Mouse (Mus musculus) induced T-regulatory cell, adult 2 months (primary cell): ENCODE data around the gene Scaf4.
A peak's percentile ranks its signal among the peaks of the same experiment; 100 is the strongest.
"Not testable (repeated sequence)": the region's sequence is repeated elsewhere in the genome, so short reads cannot be mapped to it uniquely, and the experiment has no call there.

Experiments
- DNase-seq: peaks from one replicate; pipeline ENCODE4 v3.0.0-alpha.2; 2012; ENCODE audit warnings: low read depth

Scaf4 gene

DNA sequence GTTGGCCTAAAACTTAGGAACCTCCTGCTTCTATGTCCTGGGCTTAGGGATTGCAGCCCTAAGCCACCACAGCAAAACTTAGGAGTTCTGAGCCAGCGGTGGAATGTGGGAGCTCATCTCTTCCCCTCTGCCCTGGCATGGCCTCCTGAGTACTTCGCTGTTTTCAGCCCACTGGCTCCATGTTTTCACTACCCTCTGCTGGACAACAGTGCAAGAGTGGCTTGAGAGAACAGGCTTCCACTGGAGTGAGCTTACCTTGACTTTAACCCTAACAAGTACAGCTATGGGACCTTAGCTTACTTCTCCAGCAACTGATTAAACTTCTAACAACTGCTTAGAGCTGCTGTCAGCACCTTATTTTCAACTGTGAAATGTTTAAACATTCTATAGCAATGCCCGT is 49.1 kb downstream of the Scaf4 start:
- no peak for DNase-seq

DNA sequence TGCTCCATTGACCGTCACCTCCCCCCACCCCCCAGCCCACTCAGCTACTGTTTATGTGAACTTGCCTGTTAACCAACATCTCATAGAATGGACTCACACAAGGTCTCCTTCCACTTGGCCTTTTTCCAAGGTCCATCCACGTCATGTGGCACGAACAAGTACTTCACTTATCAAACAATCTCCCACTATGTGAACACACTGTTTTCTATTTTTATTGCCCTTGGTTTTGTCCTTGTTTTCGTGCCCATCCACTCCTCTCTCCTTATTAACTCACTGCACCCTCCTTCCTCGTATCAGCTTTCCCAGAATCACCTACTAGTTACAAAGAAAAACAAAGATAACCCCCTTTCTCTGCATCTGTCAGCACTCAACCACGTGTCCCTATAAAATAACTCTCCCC is 49.7 kb downstream of the Scaf4 start:
- no peak for DNase-seq

DNA sequence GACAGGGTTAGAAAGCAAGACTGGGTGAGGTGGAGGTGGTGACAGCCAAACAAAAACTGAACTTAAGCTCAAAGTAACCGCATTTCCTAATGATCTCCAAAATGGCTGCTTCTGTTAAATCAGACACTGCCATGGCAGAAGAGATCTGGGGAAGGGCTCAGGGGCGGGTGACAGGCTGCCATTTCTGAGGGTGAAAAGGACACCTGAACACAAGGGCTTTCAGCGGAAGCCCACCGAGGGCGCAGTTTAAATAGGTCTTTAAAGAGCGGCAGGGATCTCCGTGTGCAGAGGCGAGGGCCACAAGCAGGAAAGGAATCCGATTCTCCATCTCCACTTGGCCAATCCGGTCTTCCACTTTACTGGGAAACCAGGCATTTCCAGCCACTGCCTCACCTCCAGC is 50.6 kb downstream of the Scaf4 start:
- no peak for DNase-seq

DNA sequence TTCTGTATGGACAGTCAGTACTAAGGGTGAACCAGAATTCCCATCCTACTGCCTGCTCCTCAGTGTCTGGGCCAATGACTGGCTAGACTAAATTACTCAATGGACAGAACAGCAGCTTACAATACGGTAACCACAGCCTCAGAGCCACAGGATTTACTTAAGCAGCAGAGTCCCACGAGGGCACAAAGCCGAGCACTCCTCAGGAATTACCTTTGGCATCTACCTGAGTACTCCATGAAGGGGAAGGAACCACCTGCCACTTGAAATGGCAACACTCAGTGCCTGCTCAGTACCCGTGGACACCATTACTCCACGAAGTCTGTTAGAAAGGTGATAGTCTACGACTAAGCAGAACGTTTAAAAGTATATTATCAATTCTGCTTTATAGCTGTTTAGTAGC is 53.0 kb downstream of the Scaf4 start:
- no peak for DNase-seq

DNA sequence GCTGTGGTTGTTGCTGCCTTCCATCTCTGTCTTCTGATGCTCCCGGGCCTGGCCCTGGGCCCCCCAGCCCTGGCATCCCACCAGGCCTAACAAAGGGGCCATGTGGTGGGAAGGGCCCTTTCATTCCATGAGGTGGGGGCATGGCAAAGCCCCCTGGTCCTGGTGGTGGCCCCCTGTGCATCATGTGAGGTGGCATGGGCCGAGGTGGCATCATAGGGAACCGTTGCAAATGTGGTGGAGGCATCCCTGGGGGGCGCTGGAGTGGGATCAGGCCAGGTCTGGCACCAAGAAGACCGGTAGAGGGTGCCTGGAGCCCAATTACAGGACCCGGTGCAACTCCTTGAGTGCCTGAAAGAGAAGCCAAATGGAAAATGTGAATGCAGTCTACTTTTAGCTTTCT is 54.4 kb downstream of the Scaf4 start:
- no peak for DNase-seq

DNA sequence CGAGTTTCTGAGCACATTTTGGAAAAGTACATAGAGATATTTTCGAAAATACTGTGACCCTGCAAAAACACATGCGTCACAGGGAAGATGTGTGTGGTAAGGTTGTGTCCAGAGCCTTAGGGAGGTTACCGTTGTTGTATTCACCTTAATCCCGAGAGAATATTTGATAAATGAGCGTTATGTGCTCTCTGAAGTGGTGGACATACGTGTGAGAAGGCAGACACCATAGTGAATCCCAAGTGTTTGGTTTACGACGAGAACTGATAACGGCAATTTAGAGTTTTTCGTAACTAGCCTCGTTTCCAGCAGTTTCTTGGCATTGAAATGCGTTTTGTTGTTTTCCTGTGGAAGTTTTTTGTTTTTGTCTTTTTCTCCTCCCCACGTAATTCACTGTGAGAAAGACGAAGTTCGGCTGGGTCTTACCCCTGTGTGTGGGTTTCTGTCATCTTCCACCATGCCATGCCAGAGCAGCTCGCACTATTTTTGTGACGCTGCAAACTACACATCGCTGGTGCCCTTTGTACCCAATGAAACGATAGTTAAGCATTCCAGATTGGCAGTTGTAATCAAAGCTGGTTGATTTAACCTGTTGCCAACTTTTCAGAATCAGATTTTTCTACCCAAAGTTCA is 62.7 kb downstream of the Scaf4 start:
- peak; percentile 54 for DNase-seq

DNA sequence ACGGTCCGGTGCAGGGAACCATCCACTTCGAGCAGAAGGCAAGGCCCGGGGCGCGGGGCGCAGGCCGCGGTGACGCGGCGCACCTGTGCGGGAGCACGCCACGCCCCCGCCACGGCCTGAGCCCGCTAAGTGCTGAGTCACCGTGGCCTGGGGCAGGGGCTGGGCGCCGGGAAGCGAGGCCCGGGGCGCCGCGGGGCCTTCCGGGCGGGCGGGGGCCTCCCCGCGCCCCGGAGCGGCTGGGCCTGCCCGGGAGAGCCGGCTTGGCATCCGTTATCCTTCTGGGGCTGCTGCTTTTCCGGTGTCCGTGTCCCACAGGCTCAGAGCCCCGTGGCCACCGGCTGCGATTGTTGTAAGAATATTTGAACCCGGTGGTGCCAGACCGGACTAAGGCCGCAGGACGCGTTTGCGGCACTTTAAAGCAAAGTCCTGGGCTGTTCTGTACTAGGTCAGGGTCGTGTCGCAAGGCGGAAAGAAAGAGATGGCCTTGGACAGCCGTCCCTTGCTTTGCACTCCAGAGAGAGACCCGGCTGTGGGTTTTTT is 63.3 kb downstream of the Scaf4 start:
- DNase-seq: peak; percentile 57

DNA sequence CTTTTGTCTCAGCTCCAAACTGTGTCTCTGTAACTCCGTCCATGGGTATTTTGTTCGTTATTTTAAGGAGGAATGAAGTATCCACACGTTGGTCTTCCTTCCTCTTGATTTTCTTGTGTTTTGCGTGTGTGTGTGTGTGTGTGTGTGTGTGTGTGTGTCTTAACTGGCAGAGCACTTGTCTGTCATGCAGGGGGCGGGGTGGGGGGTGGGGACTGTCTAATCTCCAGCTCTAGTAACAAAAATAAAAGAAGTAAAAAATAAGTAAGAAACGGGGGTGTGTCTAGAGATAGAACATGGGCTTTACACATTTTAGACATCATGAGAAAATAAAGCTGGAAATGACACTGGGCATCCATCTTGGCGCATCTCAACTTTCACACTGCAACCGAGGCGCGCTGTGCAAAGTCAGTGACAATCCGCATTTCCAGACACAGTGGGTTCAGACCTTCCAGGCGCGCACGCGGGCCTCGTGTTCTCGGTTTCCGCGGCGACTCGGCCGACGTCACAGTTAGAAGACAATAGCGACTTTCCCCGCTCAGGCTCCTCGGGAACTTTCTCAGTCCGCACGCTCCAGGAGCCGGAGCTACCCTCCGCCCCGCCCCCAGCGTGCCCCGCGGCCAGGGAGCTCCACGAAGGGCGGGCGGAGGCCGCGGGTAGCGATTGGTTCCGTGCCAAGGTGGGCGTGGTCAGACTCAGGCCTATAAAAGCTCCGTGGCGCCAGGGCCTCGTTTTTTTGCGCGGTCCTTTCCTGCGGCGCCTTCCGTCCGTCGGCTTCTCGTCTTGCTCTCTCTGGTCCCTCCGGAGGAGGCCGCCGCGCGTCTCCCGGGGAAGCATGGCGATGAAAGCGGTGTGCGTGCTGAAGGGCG is 64.0 kb downstream of the Scaf4 start, which contains the start of gene Sod1:
Gene Sod1, plus strand, starts transcription at position 729 of the 866 bp plus-strand sequence.
- DNase-seq: peak; percentile 98

DNA sequence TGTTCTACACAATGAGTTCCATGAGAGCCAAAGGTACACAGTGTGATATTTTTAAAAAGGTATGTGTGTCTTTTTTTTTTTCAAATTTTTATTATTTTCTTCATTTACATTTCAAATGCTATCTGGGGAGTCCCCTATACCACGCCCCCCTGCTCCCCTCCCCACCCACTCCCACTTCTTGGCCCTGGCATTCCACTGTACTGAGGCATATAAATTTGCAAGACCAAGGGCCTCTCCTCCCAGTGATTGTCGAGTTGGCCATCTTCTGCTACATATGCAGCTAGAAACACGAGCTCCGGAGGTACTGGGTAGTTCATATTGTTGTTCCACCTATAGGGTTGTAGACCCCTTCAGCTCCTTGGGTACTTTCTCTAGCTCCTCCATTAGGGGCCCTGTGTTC is 64.9 kb downstream of the Scaf4 start:
- DNase-seq: not testable (repeated sequence)

DNA sequence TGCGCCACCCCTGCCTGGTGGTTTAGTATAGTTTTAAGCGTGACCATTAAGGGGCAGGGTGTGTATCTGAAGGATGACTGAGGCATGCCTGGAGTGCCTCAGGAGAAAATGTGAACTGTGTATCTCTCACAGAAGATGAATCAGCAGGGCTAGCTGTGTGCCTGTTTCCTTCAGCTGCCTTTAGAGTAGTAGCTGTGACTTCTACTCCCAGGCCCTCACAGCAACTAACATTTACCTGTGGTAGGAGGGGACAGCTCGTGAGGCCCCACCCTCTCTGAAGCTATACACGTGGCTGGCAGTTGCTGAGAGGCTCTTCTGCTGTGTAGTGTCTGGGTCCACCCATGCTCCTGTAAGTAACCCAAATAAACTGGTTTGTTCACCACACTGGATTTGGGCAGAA is 66.4 kb downstream of the Scaf4 start:
- DNase-seq: no peak

DNA sequence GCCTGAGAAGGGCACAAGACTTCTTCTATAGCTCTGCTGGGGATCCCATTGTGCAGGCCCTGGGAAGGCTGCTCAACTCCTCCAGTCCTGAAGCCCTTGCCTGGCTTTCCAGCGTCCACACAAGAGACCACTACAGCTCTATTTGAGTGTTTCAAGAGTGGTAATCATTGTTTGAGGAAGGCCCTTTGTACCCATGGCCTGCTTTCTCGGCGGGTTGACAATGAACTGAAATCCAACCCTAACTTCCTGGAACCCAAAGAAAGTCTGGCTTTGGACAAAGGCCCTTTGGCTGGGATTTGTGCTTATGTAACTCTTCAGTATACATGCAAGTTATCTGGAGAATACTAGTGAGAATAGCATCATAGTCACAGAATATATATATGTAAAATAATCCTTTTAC is 66.9 kb downstream of the Scaf4 start:
- DNase-seq: no peak

DNA sequence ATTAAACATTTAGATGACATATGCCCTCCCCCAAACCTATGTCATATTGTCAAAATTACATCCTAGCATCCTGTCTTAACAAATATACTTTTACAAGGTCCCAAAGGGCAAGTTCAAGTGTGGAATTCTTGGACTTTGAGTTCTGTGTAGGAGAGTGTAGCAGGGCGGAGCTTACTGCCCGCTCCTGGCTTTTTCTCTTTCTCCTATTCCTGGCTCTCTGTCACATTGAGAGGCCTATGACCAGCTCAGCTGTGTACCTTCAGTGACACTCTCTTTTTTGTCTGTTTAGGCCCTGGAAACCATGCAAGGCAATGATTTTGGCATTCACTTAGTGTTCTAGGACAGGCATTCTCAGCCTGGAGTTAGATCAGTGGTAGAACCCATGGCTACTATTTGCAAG is 67.9 kb downstream of the Scaf4 start:
- DNase-seq: no peak

DNA sequence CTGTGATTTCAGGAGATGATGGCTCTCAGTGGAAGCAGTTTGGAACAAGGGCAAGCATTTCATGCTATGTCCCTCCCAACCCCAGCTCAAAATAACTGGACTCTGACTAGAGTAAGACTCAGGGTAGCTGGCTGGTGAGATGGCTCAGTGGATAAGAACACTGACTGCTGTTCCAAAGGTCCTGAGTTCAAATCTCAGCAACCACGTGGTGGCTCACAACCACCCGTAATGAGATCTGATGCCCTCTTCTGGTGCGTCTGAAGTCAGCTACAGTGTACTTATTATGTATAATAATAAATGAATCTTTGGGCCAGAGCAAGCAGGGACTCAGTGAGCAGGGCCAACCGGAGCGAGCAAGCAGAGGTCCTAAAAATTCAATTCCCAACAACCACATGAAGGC is 68.4 kb downstream of the Scaf4 start:
- DNase-seq: not testable (repeated sequence)

DNA sequence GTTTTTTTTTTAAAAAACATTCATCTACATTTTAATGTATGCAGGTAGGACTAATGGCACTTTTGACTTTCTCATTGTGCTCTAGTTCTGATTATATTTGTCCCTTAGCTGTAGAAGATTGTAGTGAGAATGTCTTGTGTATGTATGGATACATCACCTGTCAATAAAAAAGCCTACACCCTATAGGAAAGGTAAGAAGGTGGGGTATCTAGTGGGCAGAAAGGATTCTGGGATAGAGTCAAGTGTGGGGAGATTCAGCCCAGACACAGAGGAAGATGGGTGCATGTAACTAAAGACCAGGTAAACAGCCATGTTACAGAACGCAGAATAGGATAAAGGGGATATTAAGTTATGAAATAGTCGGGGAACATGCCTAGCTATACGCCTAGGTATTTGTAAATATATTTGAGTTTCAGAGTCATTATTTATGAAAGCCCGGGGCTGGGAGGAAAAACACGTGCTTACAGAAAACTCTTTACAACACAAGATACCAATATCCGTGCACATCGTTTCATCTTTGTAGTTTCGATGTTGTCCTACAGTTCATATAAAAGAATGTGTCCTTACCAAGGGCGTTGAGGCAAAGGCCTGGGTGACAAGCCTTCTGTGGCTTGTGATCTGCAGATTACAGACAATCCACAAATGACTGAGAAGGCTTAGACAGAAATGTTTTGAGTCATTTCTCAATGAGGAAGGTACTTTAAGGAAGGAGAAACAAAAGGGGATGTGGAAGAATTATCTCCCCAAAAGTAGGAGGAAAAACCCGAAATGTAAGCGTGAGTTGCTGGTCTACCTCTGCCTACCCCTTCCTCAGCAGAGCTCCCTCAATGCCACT is 69.4 kb downstream of the Scaf4 start:
- DNase-seq: no peak

DNA sequence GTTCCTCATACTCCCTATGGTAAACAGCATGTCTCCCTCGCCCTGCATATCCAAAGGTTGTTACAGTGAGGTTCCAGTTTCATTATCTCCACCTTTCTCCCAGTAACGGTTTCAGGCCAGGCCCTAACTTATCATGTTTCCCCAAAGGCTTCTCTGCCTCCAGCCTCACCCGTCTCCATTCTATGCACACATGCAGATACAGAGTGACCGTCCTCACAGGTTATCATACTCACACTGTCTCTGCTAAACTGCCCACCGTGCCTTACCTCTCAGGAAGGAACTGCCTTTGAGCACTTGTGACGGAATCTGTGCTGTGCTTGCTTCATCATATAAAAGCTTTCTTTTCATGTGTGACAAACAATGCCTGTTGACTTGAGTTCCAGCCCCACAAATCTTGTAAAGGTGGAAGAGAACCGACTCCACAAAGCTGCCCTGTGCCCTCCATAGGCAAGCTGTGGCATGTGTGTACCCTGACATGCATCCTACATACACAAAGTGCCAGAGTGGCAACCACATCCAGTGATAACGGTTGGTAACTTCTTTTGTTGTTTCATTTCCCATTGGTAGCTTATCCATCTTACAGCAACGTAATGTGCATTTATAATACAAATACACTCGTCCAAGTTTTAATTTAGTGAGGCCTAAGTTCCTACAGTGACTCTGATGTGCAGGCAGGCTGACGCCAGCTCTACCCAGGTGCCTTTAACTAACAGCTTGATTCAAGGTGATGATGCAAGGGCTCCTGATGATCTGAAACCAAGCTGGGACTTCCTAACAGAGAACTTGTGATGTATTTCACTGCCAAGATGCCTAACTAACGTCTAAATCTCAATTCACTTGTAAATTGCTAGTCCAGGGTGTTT is 70.6 kb downstream of the Scaf4 start:
- no peak for DNase-seq

DNA sequence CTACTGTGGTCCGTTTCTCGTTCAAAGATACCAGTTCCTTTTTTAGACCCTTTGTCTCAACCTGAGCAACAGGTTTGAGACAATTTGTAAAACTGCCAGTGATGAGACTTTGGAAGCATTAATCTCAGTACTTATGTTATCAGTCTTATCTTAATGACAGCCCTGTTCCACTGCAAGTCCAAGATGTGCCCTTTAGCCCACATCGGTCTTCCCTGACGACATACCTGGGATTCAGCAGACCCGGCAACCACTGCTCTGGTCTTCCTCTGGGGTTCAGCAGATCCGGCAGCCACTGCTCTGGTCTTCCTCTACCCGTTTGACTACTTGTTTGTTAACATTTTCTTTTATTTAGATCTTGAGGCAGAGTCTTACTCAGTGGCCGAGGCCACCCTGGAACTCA is 72.5 kb downstream of the Scaf4 start:
- DNase-seq: no peak

DNA sequence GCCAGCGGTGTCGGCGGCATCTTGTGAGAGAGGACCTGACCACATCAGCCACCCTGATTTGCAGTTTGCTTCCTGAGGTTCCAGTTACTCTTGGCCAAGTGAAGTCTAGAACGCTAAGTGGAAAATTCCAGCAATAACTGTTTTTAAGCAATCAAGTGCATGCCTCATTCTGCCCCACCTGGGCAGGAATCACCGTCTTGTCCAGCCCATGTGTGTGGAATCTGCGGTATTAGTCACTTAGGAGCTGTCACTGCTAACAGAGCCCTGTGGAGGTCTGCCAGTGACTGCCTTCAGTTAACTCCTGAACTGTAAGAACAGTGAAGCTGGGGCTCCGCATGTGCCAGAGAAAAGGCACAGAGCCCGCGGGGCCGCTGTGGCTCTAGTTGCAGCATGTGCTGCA is 73.6 kb downstream of the Scaf4 start:
- DNase-seq: no peak

DNA sequence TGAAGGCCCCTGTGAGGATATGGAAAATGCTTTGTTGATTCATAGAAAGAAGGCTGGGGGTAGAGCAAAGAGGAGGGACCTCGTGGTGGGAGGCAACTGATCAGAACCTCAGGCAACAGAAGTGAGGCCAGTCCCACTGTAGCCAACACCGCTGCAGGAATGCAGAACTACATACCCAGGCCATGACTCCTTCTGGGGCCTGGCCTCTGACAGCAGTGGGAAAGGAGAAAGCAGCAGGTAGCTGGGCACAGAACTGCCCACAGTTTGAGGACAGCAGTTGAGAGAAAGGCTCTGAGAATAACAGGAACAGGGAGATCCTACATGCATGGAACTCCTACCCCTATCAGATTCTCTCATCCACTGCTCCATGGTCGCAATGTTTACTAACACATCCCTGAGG is 75.3 kb downstream of the Scaf4 start:
- DNase-seq: no peak

DNA sequence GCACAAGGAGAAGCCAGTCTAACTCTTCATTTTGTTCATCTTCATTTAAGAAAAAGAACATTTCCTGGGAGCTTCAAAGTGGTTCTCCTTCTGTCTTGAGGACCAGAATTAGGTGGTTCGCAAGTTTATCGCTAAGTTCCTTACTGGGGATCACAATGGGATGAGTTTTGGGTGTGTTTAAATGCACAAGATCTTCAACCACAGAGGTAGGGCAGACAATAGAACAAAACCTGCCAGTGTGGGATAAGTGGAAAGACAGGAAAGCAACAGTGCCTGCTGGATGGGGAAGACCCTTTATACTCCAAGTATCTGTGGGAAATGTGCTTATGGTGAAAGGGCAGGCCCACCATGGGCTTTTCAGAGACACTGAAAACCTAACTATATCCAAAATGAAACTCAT is 79.4 kb downstream of the Scaf4 start:
- DNase-seq: no peak

DNA sequence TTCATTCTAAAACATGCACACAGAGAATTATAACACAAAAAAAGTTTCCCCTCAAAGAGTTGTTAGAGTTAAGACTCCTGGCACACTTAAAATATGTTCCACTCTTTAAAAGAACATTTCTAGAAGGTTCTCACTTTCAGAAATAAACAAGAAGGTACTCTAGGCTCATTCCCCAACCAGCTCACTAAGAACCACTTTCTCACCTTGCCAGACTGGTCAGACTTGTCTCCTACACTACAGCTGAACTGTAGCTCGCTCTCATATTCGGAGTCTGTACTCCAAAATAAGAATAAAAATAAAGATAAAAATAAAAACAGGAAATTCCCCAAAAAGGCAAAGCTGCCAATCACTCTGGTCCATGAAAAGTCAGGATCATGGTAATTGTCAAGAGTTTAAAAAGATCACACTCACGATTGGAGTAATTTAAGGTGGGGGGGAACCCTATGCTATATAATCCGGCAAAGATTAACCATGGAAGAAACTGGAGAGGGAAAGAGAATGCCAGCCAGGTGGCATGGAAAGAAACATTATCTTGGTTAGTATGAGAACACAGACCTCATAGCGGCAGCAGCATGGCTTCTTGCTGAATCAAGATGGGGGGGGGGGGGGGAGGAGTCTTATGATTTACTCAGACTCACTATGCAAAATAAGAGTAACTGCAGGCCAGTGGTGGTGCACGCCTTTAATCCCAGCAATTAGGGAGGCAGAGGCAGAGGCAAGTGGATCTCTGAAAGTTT is 80.9 kb downstream of the Scaf4 start:
- DNase-seq: no peak

DNA sequence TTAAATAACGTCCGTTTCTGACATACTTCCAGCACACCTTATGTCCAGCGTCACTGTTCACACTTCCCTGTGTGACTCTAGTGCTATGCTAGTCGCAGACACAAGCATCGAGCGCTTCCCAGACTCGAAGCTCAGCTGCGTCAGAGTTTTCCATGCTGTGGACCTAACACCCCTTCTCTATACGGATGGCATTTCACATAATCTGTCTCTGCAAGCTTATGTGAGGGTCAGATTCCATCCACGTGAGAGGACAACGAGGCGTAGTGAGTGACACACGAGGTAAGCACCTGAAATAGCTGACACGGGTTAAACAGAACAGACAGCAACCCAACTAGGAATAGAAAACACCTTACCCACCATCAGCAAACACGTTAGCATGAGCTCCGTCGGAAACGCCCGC is 82.2 kb downstream of the Scaf4 start:
- DNase-seq: no peak
